Mouse (Mus musculus) hindbrain, embryonic 14.5 days (tissue): ENCODE results near the gene Phactr1. TPM values are rescaled to one million over a fixed set of nuclear protein-coding genes. Genes with fewer than 3 reads are reported as not detected.

Experiments
- ATAC-seq: fragments of 200-750 bp; cut with Nextera tagmentation; 2 replicates; pipeline ENCODE4 v1.8.0; 2017; ENCODE audit warnings: moderate number of reproducible peaks, mild to moderate bottlenecking, moderate TSS enrichment, moderate library complexity; ENCODE audit not compliant: low FRiP score
- DNase-seq: peaks from one replicate; pipeline ENCODE4 v3.0.0-alpha.2; 2015; ENCODE audit warnings: low spot score
- H3K27ac ChIP-seq: fragments of 300-500 bp; sonication (generic); 2 replicates; pipeline ENCODE4 v1.5.1; 2014; ENCODE audit warnings: mild to moderate bottlenecking, moderate library complexity
- H3K27me3 ChIP-seq: fragments of 300-500 bp; sonication (generic); 2 replicates; pipeline ENCODE4 v1.6.1; 2014; ENCODE audit warnings: mild to moderate bottlenecking, low read length, mixed read lengths; ENCODE audit not compliant: control insufficient read depth, insufficient read depth
- H3K36me3 ChIP-seq: fragments of 300-500 bp; sonication (generic); replicated peaks from 2 replicates; pipeline ENCODE4 v1.6.1; 2014; ENCODE audit not compliant: control insufficient read depth, insufficient read depth
- H3K4me1 ChIP-seq: fragments of 300-500 bp; sonication (generic); replicated peaks from 2 replicates; pipeline ENCODE4 v1.6.1; 2014; ENCODE audit warnings: antibody characterized with exemption, low read length, mixed read lengths; ENCODE audit not compliant: control insufficient read depth, insufficient read depth
- H3K4me2 ChIP-seq: fragments of 300-500 bp; sonication (generic); replicated peaks from 2 replicates; pipeline ENCODE4 v1.6.1; 2014; ENCODE audit warnings: mild to moderate bottlenecking, moderate library complexity
- H3K4me3 ChIP-seq: fragments of 300-500 bp; sonication (generic); replicated peaks from 2 replicates; pipeline ENCODE4 v1.5.1; 2014; ENCODE audit warnings: mild to moderate bottlenecking, low read length
- H3K9ac ChIP-seq: fragments of 300-500 bp; sonication (generic); 2 replicates; pipeline ENCODE4 v1.6.1; 2014
- H3K9me3 ChIP-seq: fragments of 300-500 bp; sonication (generic); 2 replicates; pipeline ENCODE4 v1.6.1; 2016; ENCODE audit warnings: low read length; ENCODE audit not compliant: control insufficient read depth
- WGBS: fragments of 180-500 bp; shearing (Covaris S2); extraction: QIAGEN DNeasy Blood & Tissue Kit; methylation state at CpG from one replicate; pipeline ENCODE4 v1.1.7; 2014; 5-methylcytosine and 5-hydroxymethylcytosine counted together
- polyA plus RNA-seq: library from polyadenylated mRNA; unstranded; fragments of >200 nt; fragmentation: Nextera tagmentation; extraction: Ambion mirVana; gene quantifications from 2 replicates; pipeline ENCODE4 v1.2.1, GENCODE M21; 2014

Phactr1 gene
- polyA plus RNA-seq, 1 experiment from 2014 or later, result 56.6 TPM

GRCm38 (mm10) chr13:42823875-42824274 lies 143.5 kb downstream of the Phactr1 start:
- Histone ChIP-seq H3K27me3 (no peaks in the 10 kb centered on the region), H3K4me2 (no peak overlapping the region), H3K4me3 (no peak overlapping the region), H3K4me1 (peaks cover 3% of the 10 kb centered on the region; the same call in 1 of the 2 replicates), H3K27ac (no peak overlapping the region), H3K9me3 (no peaks in the 10 kb centered on the region), H3K9ac (no peak overlapping the region), H3K36me3 (no peaks in the 10 kb centered on the region)
- DNase-seq (no peak), ATAC-seq (no peak)
- WGBS, result 85% methylated on average over 7 of the region's 7 CpGs

GRCm38 (mm10) chr13:42826602-42827001 lies 146.2 kb downstream of the Phactr1 start:
- H3K9ac ChIP-seq, result no peak overlapping the region
- H3K4me2 ChIP-seq, result no peak overlapping the region
- peak; percentile 34 for DNase-seq
- WGBS, result 57% methylated on average over 8 of the region's 8 CpGs
- H3K27ac ChIP-seq, result no peak overlapping the region
- ATAC-seq, result no peak
- H3K4me1 ChIP-seq, result peaks cover 6% of the 10 kb centered on the region; the same call in 1 of the 2 replicates
- H3K27me3 ChIP-seq, result no peaks in the 10 kb centered on the region
- H3K4me3 ChIP-seq, result no peak overlapping the region
- H3K9me3 ChIP-seq, result no peaks in the 10 kb centered on the region
- no peaks in the 10 kb centered on the region for H3K36me3 ChIP-seq

GRCm38 (mm10) chr13:42828978-42829377 lies 148.6 kb downstream of the Phactr1 start:
- no peak overlapping the region for H3K4me3 ChIP-seq
- ATAC-seq (no peak), DNase-seq (peak; percentile 36)
- H3K9me3 ChIP-seq, result no peaks in the 10 kb centered on the region
- no peak overlapping the region for H3K4me2 ChIP-seq
- H3K9ac ChIP-seq, result no peak overlapping the region
- H3K27me3 ChIP-seq, result no peaks in the 10 kb centered on the region
- WGBS, result 48% methylated on average over 9 of the region's 9 CpGs
- peaks cover 6% of the 10 kb centered on the region; the same call in 1 of the 2 replicates for H3K4me1 ChIP-seq
- no peaks in the 10 kb centered on the region for H3K36me3 ChIP-seq
- H3K27ac ChIP-seq, result no peak overlapping the region

GRCm38 (mm10) chr13:42835441-42835840 lies 155.0 kb downstream of the Phactr1 start:
- peak; percentile 77 for DNase-seq
- H3K4me2 ChIP-seq, result no peak overlapping the region

GRCm38 (mm10) chr13:42839358-42839757 lies 158.9 kb downstream of the Phactr1 start:
- ATAC-seq, result no peak
- WGBS, result 69% methylated on average over 2 of the region's 2 CpGs

More at GRCm38 (mm10) chr13:42835441-42835840, 155.0 kb downstream of the Phactr1 start:
- Histone ChIP-seq H3K9ac (no peak overlapping the region), H3K36me3 (no peaks in the 10 kb centered on the region), H3K4me3 (no peak overlapping the region), H3K4me1 (0 out of 2 replicates have a peak, but pooled peaks cover 4% of the 10 kb centered on the region), H3K27ac (0 out of 2 replicates have a peak overlapping the region, but pooled peaks have one; percentile 4), H3K27me3 (no peaks in the 10 kb centered on the region), H3K9me3 (no peaks in the 10 kb centered on the region)
- no peak; the same call in 1 of the 2 replicates for ATAC-seq
- 50% methylated on average over 2 of the region's 2 CpGs for WGBS

GRCm38 (mm10) chr13:42852086-42852485 lies 171.7 kb downstream of the Phactr1 start:
- Histone ChIP-seq H3K36me3 (no peaks in the 10 kb centered on the region), H3K4me1 (peaks cover 11% of the 10 kb centered on the region; the same call in 1 of the 2 replicates), H3K9ac (no peak overlapping the region), H3K27ac (no peak overlapping the region), H3K4me3 (no peak overlapping the region), H3K27me3 (no peaks in the 10 kb centered on the region), H3K9me3 (no peaks in the 10 kb centered on the region), H3K4me2 (no peak overlapping the region)
- WGBS, result 77% methylated on average over 10 of the region's 10 CpGs
- DNase-seq (no peak), ATAC-seq (no peak)

More at GRCm38 (mm10) chr13:42839358-42839757, 158.9 kb downstream of the Phactr1 start:
- H3K9ac ChIP-seq, result no peak overlapping the region
- H3K4me1 ChIP-seq, result 0 out of 2 replicates have a peak, but pooled peaks cover 4% of the 10 kb centered on the region
- no peaks in the 10 kb centered on the region for H3K36me3 ChIP-seq
- DNase-seq, result no peak
- no peak overlapping the region for H3K4me2 ChIP-seq
- H3K27me3 ChIP-seq, result no peaks in the 10 kb centered on the region
- no peak overlapping the region for H3K4me3 ChIP-seq
- no peak overlapping the region for H3K27ac ChIP-seq
- no peaks in the 10 kb centered on the region for H3K9me3 ChIP-seq

- peaks cover 11% of the 10 kb centered on the region; the same call in 1 of the 2 replicates for H3K4me1 ChIP-seq
- WGBS, result 11% methylated on average over 11 of the region's 11 CpGs
- no peaks in the 10 kb centered on the region for H3K27me3 ChIP-seq
- ATAC-seq (no peak), DNase-seq (no peak)
- no peak overlapping the region for H3K27ac ChIP-seq
- H3K36me3 ChIP-seq, result no peaks in the 10 kb centered on the region
- no peak overlapping the region for H3K4me3 ChIP-seq
- no peaks in the 10 kb centered on the region for H3K9me3 ChIP-seq
- no peak overlapping the region for H3K4me2 ChIP-seq
- no peak overlapping the region for H3K9ac ChIP-seq
Measured at GRCm38 (mm10) chr13:42853900-42854595, 173.6 kb downstream of the Phactr1 start.

- Histone ChIP-seq H3K4me3 (peak overlapping the region; percentile 7), H3K27ac (no peak overlapping the region), H3K4me1 (peaks cover 10% of the 10 kb centered on the region; the same call in 1 of the 2 replicates), H3K9me3 (no peaks in the 10 kb centered on the region), H3K36me3 (no peaks in the 10 kb centered on the region), H3K27me3 (no peaks in the 10 kb centered on the region), H3K9ac (peak overlapping the region; percentile 37; the same call in 1 of the 2 replicates), H3K4me2 (peak overlapping the region; percentile 44)
- ATAC-seq (no peak), DNase-seq (peak; percentile 58)
- WGBS, result 4% methylated on average over 21 of the region's 21 CpGs
Measured at GRCm38 (mm10) chr13:42866162-42866941, 185.9 kb downstream of the Phactr1 start.

GRCm38 (mm10) chr13:42867026-42867425 lies 186.6 kb downstream of the Phactr1 start:
- Histone ChIP-seq H3K4me1 (peaks cover 10% of the 10 kb centered on the region; the same call in 1 of the 2 replicates), H3K4me2 (peak overlapping the region; percentile 44), H3K9me3 (no peaks in the 10 kb centered on the region), H3K36me3 (no peaks in the 10 kb centered on the region), H3K9ac (no peak overlapping the region), H3K27ac (no peak overlapping the region), H3K4me3 (no peak overlapping the region), H3K27me3 (no peaks in the 10 kb centered on the region)
- no peak for ATAC-seq
- DNase-seq, result no peak
- 45% methylated on average over 6 of the region's 6 CpGs for WGBS
